Mouse (Mus musculus): ENCODE results near the gene Rufy4. TPM values are rescaled to one million over a fixed set of nuclear protein-coding genes. Genes with fewer than 3 reads are reported as not detected.

Rufy4 gene
- total RNA-seq, 1 experiment from 2014 or later: 2.7 TPM

GRCm38 (mm10) chr1:74130883-74131659 lies 5.7 kb downstream of the Rufy4 start:
- ATAC-seq (replicated peaks in 1 of 2; ENCODE audit: insufficient read depth in 1 of 2, low FRiP score in 2 of 2, low TSS enrichment in 1 of 2, low read depth in 1 of 2, poor library complexity in 2 of 2, severe bottlenecking in 2 of 2): no peak

DNA sequence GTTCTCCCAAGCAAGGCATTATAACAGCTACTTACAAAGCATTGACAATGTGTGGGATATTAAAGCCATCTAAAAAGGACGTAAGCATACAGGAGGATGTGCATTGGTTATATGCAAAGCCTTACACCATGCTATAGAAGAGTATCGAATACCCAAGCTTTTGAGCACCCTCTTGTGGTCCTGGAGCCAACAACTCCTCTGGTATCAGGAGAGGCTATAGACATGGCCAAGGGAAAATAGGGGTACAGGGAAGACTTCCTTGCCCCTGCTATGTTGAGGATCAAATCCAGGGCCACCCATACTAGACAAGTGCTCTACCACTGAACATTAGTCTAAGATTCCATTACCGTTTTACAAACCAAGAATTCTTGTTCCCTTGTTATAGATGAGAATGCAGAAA lies 6.7 kb downstream of the Rufy4 start:
- no peak for ATAC-seq (replicated peaks in 1 of 2; ENCODE audit: insufficient read depth in 1 of 2, low FRiP score in 2 of 2, low TSS enrichment in 1 of 2, low read depth in 1 of 2, poor library complexity in 2 of 2, severe bottlenecking in 2 of 2)

DNA sequence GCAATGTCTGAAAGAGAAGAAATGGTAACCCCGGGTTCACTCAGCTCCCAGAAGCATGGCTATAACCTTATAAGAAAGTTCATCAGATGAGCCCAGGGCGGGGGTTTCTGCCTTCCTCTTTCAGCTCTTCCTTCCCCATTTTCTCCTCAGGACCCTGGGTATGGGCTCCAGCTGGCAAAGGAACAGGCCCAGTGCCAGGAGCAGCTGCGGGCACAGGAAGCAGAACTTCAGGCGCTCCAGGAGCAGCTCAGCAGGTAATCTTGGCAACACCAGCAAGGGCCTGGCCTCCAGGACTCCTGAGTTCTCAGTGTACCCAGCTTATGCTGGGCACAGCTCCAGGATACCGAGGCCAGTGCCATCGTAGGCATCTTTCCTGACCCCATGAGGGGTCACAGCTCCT lies 8.6 kb downstream of the Rufy4 start:
- peak; percentile 72 to 74 for ATAC-seq (replicated peaks in 1 of 2; ENCODE audit: insufficient read depth in 1 of 2, low FRiP score in 2 of 2, low TSS enrichment in 1 of 2, low read depth in 1 of 2, poor library complexity in 2 of 2, severe bottlenecking in 2 of 2)

DNA sequence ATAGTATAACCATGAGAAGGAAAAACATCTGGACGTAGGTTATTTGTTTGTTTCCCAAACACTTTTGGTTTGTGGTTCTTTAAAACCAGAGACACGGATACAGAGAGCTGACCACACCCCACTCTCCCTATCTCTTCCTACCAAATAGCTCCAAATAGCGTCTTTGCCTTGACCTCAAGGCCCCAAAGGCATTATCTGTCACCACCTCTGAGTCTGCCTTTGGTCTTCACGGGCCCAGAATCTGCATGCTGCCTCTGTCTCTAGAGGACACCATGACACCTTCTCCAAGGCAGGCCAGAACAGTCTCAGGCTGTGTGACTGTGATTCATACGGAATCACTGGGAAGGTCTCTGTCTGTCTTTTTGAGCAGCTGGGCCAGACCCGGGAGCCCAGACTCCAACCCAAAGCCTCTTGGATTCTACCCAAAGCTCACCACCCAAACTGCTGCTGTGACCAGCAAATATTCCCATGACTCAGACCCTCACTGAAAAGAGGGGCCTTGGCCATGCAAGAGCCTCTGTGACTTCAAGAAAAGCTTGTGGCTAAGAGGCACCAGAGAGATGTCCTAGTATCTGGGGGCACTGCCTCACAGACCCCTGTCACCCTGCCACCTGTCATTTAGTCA lies 10.1 kb downstream of the Rufy4 start:
- ATAC-seq (replicated peaks in 1 of 2; ENCODE audit: insufficient read depth in 1 of 2, low FRiP score in 2 of 2, low TSS enrichment in 1 of 2, low read depth in 1 of 2, poor library complexity in 2 of 2, severe bottlenecking in 2 of 2): peak in 1 of 2 experiments; percentile 22; a peak in 1 of 4 replicates

- no peak for ATAC-seq (replicated peaks in 1 of 2; ENCODE audit: insufficient read depth in 1 of 2, low FRiP score in 2 of 2, low TSS enrichment in 1 of 2, low read depth in 1 of 2, poor library complexity in 2 of 2, severe bottlenecking in 2 of 2)
Observed at GRCm38 (mm10) chr1:74139415-74139814, 14.1 kb downstream of the Rufy4 start.

DNA sequence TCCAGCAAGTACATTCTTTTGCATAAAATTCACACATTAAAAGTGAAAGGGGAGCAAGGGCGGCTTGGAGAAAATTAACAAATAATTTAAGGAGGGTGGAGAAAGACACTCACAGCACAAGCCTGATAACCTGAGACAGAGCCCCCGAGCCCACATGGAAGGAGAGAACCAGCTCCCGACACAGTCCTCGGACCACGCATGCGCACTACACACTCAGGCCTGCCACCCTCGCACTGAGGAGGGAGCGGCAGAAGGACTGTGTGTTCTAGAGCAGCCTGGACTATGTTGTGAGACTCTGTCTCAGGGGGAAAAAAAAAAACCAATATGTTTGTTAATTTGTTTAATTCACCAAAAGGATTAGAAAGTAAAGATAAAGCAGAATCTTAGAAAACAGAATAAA lies 16.4 kb downstream of the Rufy4 start:
- no peak for ATAC-seq (replicated peaks in 1 of 2; ENCODE audit: insufficient read depth in 1 of 2, low FRiP score in 2 of 2, low TSS enrichment in 1 of 2, low read depth in 1 of 2, poor library complexity in 2 of 2, severe bottlenecking in 2 of 2)

DNA sequence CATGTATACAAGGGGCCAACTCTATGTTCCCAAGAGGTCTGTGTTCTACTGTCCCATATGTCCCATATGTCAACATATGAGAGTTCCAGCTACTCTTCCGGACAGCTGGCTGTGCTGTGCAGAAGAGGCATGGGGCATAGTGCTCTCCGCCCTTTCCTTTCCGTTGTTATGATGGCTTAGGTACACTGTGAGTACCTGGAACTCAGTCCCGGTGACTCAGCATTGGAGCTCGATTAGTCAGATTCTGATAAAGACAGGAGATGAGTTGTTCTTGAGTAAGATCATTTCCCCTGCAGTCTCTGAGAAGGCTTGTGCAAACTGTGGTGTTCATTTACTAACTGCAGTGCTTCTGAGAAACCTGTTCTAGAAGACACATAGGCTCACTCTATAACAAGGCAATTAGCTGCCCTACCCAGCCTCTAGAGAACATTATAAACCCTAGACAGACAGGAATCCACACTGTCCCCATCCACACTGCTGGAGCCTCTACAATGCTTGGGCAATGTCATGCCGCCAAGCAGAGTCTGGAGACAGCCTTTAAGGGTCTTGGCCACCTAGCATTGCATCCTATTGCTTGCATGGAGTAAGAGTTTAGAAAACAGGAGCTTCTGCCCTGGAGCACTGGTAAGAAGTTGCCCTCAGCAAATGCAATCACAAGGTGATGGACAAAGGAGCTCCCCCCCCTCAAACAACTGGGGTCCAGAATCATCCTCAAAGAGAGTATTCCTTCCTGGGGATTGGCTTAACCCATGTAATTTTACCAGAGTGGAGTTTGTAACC lies 24.0 kb downstream of the Rufy4 start:
- ATAC-seq (replicated peaks in 1 of 2; ENCODE audit: insufficient read depth in 1 of 2, low FRiP score in 2 of 2, low TSS enrichment in 1 of 2, low read depth in 1 of 2, poor library complexity in 2 of 2, severe bottlenecking in 2 of 2): peak in 1 of 2 experiments; percentile 5; a peak in 1 of 4 replicates

DNA sequence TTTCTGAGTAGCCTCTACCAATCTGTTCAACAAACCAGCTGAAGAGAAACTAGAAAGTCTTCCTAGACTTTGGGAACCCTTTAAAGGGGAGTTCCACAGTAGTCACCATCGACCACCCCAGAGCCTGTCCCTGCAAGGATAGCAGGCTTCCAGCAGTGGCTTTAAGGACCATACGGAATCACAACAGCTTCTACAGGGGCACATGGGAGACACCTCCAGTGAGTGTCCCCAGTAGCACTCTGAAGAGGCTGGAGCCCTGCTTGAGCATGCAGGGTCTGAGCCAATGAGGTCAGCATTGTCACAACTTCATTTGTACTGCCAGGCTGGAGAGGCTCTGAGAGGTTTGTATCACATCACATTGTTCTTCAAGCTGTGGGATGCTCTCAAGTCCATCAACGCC lies 24.8 kb downstream of the Rufy4 start:
- no peak for ATAC-seq (replicated peaks in 1 of 2; ENCODE audit: insufficient read depth in 1 of 2, low FRiP score in 2 of 2, low TSS enrichment in 1 of 2, low read depth in 1 of 2, poor library complexity in 2 of 2, severe bottlenecking in 2 of 2)

- ATAC-seq (replicated peaks in 1 of 2; ENCODE audit: insufficient read depth in 1 of 2, low FRiP score in 2 of 2, low TSS enrichment in 1 of 2, low read depth in 1 of 2, poor library complexity in 2 of 2, severe bottlenecking in 2 of 2): no peak
Observed at GRCm38 (mm10) chr1:74151091-74151490, 25.8 kb downstream of the Rufy4 start.

GRCm38 (mm10) chr1:74153461-74154184 lies 28.3 kb downstream of the Rufy4 start, which contains the start of gene Cxcr2:
TSS of gene Cxcr2 (plus strand) at chr1:74153989.
- peak; percentile 35 to 39; a peak in 3 of 4 replicates for ATAC-seq (replicated peaks in 1 of 2; ENCODE audit: insufficient read depth in 1 of 2, low FRiP score in 2 of 2, low TSS enrichment in 1 of 2, low read depth in 1 of 2, poor library complexity in 2 of 2, severe bottlenecking in 2 of 2)

GRCm38 (mm10) chr1:74155435-74156012 lies 30.2 kb downstream of the Rufy4 start:
- peak; percentile 29 to 47; a peak in 1 of 4 replicates for ATAC-seq (replicated peaks in 1 of 2; ENCODE audit: insufficient read depth in 1 of 2, low FRiP score in 2 of 2, low TSS enrichment in 1 of 2, low read depth in 1 of 2, poor library complexity in 2 of 2, severe bottlenecking in 2 of 2)

- ATAC-seq (replicated peaks in 1 of 2; ENCODE audit: insufficient read depth in 1 of 2, low FRiP score in 2 of 2, low TSS enrichment in 1 of 2, low read depth in 1 of 2, poor library complexity in 2 of 2, severe bottlenecking in 2 of 2): no peak
Observed at GRCm38 (mm10) chr1:74156381-74156910, 31.1 kb downstream of the Rufy4 start.

DNA sequence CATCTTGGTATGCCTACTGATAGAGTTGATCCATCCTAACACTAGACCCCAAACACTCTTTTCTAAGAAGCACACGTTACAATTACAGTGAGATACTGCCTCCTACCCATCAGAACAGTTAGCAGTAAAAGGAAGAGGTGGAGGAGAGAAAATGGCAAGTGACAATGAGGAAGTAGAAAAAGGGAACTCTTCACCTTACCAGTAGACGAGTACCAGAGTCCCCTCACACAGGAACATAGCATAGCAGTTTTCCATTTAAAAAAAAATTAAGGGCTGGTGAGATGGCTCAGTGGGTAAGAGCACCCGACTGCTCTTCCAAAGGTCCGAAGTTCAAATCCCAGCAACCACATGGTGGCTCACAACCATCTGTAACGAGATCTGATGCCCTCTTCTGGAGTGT lies 34.3 kb downstream of the Rufy4 start:
- ATAC-seq (replicated peaks in 1 of 2; ENCODE audit: insufficient read depth in 1 of 2, low FRiP score in 2 of 2, low TSS enrichment in 1 of 2, low read depth in 1 of 2, poor library complexity in 2 of 2, severe bottlenecking in 2 of 2): peak; percentile 68 to 73; a peak in 3 of 4 replicates

- no peak for ATAC-seq (replicated peaks in 1 of 2; ENCODE audit: insufficient read depth in 1 of 2, low FRiP score in 2 of 2, low TSS enrichment in 1 of 2, low read depth in 1 of 2, poor library complexity in 2 of 2, severe bottlenecking in 2 of 2)
Observed at GRCm38 (mm10) chr1:74160036-74160435, 34.7 kb downstream of the Rufy4 start.

DNA sequence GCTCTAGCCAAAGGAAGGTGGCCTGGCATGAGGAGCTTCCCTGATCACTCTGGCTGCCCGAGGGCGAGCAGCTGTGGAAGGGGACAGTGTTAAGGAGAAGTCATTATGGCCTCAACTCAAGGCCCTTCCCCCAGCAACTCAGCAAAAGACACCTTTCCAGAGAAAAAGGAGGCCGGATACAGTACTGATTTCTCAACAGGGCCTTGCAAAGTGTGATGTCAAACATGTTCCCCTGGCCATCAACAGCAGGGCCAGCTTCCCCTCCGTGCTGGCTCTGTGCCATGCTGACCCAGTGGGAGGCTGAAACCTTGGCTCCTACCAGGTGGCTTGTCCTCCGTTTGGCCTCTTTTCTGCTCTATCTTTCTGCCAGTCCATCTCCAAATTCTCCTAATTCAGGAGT lies 41.8 kb downstream of the Rufy4 start:
- peak; percentile 67 to 74; a peak in 2 of 4 replicates for ATAC-seq (replicated peaks in 1 of 2; ENCODE audit: insufficient read depth in 1 of 2, low FRiP score in 2 of 2, low TSS enrichment in 1 of 2, low read depth in 1 of 2, poor library complexity in 2 of 2, severe bottlenecking in 2 of 2)

DNA sequence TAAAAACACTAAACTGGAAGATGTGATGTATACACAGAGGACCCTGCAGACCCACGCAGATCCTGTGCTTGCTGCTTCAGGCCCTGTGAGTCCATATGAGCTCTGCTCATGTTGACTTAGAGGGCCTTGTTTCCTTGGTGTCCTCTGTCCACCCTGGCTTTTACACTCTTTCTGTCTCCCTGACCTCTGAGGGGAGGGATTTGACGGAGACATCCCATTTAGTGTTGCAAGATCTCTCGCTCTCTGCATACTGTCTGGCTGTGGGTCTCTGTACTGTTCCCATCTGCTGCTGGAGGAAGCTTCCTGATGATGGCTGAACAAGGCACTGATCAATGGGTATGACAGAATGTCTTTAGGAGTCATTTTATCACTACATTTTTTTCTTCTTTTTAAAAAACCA lies 44.4 kb downstream of the Rufy4 start:
- no peak for ATAC-seq (replicated peaks in 1 of 2; ENCODE audit: insufficient read depth in 1 of 2, low FRiP score in 2 of 2, low TSS enrichment in 1 of 2, low read depth in 1 of 2, poor library complexity in 2 of 2, severe bottlenecking in 2 of 2)

DNA sequence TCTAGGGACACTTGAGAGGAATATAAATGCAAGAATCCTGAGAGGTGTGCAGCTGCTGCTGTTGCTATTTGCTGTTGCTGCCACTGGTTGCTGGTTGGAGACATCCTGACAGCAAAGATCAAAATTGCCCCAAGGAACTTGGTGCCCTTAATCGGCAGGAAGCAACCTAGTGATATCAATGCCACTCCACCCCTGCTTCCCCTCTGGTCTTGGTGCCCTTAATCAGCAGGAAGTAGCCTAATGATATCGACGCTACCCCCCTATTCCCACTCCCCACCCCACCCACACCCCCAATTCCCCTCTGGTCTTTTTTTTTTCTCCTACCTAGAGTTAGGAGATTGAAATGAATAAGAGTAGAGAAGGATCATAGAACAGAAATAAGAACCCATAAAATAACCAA lies 47.4 kb downstream of the Rufy4 start:
- peak; percentile 62 to 69 for ATAC-seq (replicated peaks in 1 of 2; ENCODE audit: insufficient read depth in 1 of 2, low FRiP score in 2 of 2, low TSS enrichment in 1 of 2, low read depth in 1 of 2, poor library complexity in 2 of 2, severe bottlenecking in 2 of 2)

Data from hematopoietic stem cell, adult 5-6 weeks (primary cell).